Mouse (Mus musculus): ENCODE data around the gene Cacng1. TPM values are rescaled to one million over a fixed set of nuclear protein-coding genes. Genes with fewer than 3 reads are reported as not detected.

The Cacng1 gene
- total RNA-seq, 2 experiments from 2014 or later: not detected

DNA sequence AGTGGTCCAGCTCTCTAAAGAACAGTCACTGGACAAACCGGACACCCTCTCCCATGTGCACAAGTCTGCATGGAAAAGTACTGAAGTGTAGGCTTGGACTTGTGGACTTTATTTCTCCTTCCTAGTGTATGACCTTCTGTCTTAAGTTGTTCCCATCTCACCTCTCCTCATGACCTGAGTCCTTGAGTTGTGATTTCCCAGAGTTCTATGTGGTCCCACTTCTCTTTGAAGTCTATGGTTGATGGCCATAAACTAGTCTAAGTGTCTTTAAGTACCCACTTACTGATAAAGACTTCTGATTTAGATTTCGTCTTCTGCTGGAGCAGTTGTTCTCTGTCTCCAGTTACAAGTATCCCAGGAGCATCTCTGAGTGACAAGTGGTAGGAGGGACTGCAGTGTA is 48.8 kb downstream of the Cacng1 start:
- no peak for DNase-seq (ENCODE audit: low spot score in 2 of 2)
- intact Hi-C loops (cut with DNase I): no loop called here

DNA sequence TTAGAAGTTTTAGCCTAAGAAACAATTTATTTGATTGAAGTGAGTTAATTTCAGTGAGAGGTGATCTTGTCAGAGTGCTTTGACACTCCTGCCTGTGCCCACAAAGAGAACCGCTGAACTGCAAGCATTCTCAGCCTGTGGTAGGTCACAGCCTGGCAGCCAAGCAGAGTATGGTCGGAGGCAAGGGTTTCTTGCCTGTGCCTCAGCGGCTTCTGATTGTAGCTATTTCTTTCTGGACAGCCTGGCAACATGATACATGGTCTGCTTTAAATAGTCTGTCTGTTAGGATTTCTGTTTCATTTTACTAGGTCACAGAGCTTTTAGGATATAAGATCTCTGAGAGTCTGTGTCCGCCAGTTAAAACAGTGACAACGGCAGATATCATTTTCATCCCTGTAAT is 53.7 kb downstream of the Cacng1 start:
- no peak for DNase-seq (ENCODE audit: low spot score in 2 of 2)
- intact Hi-C loops (cut with DNase I): no loop called here

DNA sequence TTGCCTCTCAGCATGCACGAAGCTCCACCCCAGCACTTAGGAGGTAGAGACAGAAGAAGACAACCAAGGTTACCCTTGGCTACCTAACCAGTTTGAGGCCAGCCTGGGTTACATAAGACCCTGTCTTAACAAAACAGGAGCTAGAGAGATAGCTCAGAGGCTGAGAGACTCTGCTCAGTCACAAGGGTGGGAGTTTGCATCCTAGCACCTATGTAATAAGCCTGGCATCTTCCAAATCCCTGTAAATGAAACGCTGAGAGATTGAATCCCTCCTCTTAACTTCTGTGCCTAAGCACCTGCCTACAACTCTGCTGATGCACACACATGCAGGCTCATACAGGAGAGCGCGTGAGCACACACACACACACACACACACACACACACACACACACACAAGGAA is 55.9 kb downstream of the Cacng1 start:
- intact Hi-C loops (cut with DNase I): no loop called here
- DNase-seq (ENCODE audit: low spot score in 2 of 2): no peak

DNA sequence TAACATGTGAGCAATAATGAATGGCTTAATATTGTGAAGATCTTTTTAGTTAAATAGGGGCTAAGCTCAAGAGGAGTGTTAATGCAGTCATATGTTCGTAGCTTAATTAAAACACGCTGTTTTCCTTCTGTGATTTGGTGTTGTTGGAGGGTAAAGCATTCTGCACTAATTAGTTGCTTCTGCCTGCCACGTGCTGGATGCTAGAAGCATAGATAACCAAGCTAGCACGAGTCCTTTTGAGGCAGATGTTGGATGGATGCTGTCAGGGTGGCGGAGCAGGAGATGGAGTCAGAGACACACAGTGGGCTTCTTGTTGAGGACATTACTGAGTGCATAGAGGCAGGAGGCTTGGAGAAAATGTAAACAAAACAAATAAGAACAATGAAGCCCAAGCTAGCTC is 59.2 kb downstream of the Cacng1 start:
- DNase-seq (ENCODE audit: low spot score in 2 of 2): no peak
- intact Hi-C loops (cut with DNase I): no loop called here

DNA sequence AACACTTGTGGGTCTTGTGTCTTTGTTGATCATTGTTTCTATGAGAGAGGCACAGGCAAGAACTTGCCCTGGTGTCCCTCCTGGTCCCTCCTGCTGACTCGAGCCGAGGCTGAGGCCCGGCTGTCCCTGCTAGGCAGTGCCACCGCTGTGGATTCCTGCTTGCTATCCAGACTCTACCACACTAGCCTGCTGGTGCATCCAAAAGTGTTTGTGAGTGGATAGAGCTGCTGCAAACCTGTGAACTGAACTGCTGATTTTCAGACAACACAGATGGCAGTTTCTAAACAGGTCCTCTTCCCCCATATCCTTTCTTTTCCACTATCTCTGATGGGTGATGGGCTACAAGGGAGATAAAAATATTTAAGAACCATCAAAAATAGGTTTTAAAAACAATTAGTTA is 60.8 kb downstream of the Cacng1 start:
- intact Hi-C loops (cut with DNase I): no loop called here
- DNase-seq (ENCODE audit: low spot score in 2 of 2): no peak

Other genes starting within 250 kb of the Cacng1 start
- gene Pitpnc1, start 245.8 kb downstream of the Cacng1 start, total RNA-seq (2021): 10 to 100 TPM; 51.2 to 54.5 TPM
- gene Psmd12, start 237.0 kb downstream of the Cacng1 start, total RNA-seq (2021): 10 to 100 TPM; 66.2 to 67.0 TPM
- gene Helz, start 168.6 kb downstream of the Cacng1 start, total RNA-seq (2021): 10 to 100 TPM; 41.4 to 54.6 TPM
- gene Cacng4, start 78.0 kb upstream of the Cacng1 start, total RNA-seq (2021): 10 to 100 TPM; 30.7 to 31.8 TPM
- 10 to 100 TPM; 10.4 to 17.1 TPM for gene Cacng5, start 198.5 kb upstream of the Cacng1 start, total RNA-seq (2021)